In genomic region chr17:10227798-10228538, GRCm38 (mm10) we compare ENCODE assay signal across 23 mouse cellular contexts.
DNase-seq lines count a peak whose midpoint lies in the region; ATAC-seq and TF ChIP-seq lines count a peak whose summit lies in the region.
"Had no signal": no experiment of that assay in that cellular context is flagged by ENCODE, and none has a peak within 500 bp of the region (broad histone marks: within the 10 kb centered on the region; RNA-seq: fewer than 3 reads in every experiment).

No protein-coding gene starts in this region.

- no peaks in the 10 kb centered on the region for H3K27me3 ChIP-seq in forebrain, embryonic 14.5 days (replicated peaks; ENCODE audit: control insufficient read depth, insufficient read depth, low read length)
- H3K27me3 ChIP-seq: heart, embryonic 15.5 days; kidney, embryonic 15.5 days; limb, embryonic 15.5 days; neural tube, embryonic 13.5 days had no signal

- H3K9me3 ChIP-seq in forebrain, embryonic 14.5 days (replicated peaks; ENCODE audit: control insufficient read depth, low read length), result no peaks in the 10 kb centered on the region
- H3K9me3 ChIP-seq: heart, embryonic 15.5 days; kidney, embryonic 15.5 days; limb, embryonic 15.5 days; neural tube, embryonic 13.5 days had no signal

- peak; percentile 94 for ATAC-seq in forebrain, embryonic 14.5 days
- ATAC-seq in cerebellum, adult (ENCODE audit: insufficient number of reproducible peaks, low FRiP score, low TSS enrichment), result no peak

- H3K27ac ChIP-seq in layer of hippocampus, adult 2 months, result peak overlapping the region; percentile 19; the same call in 1 of the 2 replicates
- H3K27ac ChIP-seq in forebrain, embryonic 14.5 days (ENCODE audit: low read depth, low read length), result peak overlapping the region; percentile 59; the same call in 1 of the 2 replicates
- H3K27ac ChIP-seq: heart, embryonic 15.5 days; kidney, embryonic 15.5 days; limb, embryonic 15.5 days; liver, embryonic 14.5 days; neural tube, embryonic 13.5 days had no signal

- H3K9ac ChIP-seq in forebrain, embryonic 14.5 days (ENCODE audit: low read length), result no peak overlapping the region
- H3K9ac ChIP-seq: heart, embryonic 15.5 days; kidney, embryonic 15.5 days; limb, embryonic 15.5 days; liver, embryonic 14.5 days; lung, embryonic 14.5 days; neural tube, embryonic 13.5 days had no signal

- H3K4me3 ChIP-seq in layer of hippocampus, adult 2 months, result no peak overlapping the region
- H3K4me3 ChIP-seq in forebrain, embryonic 14.5 days (ENCODE audit: low read depth, low read length), result no peak overlapping the region
- H3K4me3 ChIP-seq: heart, embryonic 15.5 days; kidney, embryonic 15.5 days; limb, embryonic 15.5 days; neural tube, embryonic 13.5 days had no signal

- H3K4me1 ChIP-seq in forebrain, embryonic 14.5 days (ENCODE audit: control insufficient read depth, insufficient read depth, low read length), result 0 out of 2 replicates have a peak, but pooled peaks cover 7% of the 10 kb centered on the region
- H3K4me1 ChIP-seq: kidney, embryonic 15.5 days; limb, embryonic 15.5 days had no signal

- H3K4me2 ChIP-seq in forebrain, embryonic 14.5 days (ENCODE audit: low read length), result no peak overlapping the region
- H3K4me2 ChIP-seq: heart, embryonic 15.5 days; kidney, embryonic 15.5 days; limb, embryonic 15.5 days; lung, embryonic 14.5 days; neural tube, embryonic 13.5 days had no signal

- TF ChIP-seq CTCF in layer of hippocampus, adult 2 months (conservative IDR thresholded peaks at IDR 0.05), result no peak

- H3K36me3 ChIP-seq in forebrain, embryonic 14.5 days (ENCODE audit: control insufficient read depth, insufficient read depth, low read length), result no peaks in the 10 kb centered on the region
- H3K36me3 ChIP-seq: heart, embryonic 15.5 days; kidney, embryonic 15.5 days; limb, embryonic 15.5 days; neural tube, embryonic 13.5 days had no signal

- DNase-seq in layer of hippocampus, adult 2 months (ENCODE audit: low spot score in 2 of 2), result peak in 1 of 2 experiments; percentile 16
- DNase-seq in layer of hippocampus, adult 18-20 months (ENCODE audit: low spot score in 2 of 2), result no peak
- DNase-seq in ES-CJ7 (ENCODE audit: low read depth, low spot score) (peak; percentile 30), ZHBTc4 (ENCODE audit: low read depth, low spot score) (peak; percentile 19)
- peak; percentile 90 for DNase-seq in forebrain, embryonic 14.5 days (ENCODE audit: low spot score)
- no peak for DNase-seq in left cerebral cortex, adult 8-10 months (ENCODE audit: low spot score in 2 of 2)
- DNase-seq: adrenal gland, postnatal 25 days; cerebellum, adult 18-20 months; cerebellum, postnatal 14 days; gastrocnemius, postnatal 36 days; heart, postnatal 36 days; kidney, adult 11 months; kidney, postnatal 36 days; layer of hippocampus, adult 9-11 months; left cerebral cortex, postnatal 4 days; lung, embryonic 14.5 days; right cerebral cortex, adult 18-20 months had no signal

- 13% methylated on average over 3 of the region's 3 CpGs for WGBS in forebrain, embryonic 14.5 days

Comparison
In these comparisons a context has a peak if more than half of its experiments do, and no peak if none do; other contexts are left out.
1. DNase-seq: peak in ES-CJ7 (single experiment), ZHBTc4 (single experiment) and forebrain, embryonic 14.5 days (single experiment); none in layer of hippocampus, adult 18-20 months (0 of 2) and left cerebral cortex, adult 8-10 months (0 of 2).